Mouse (Mus musculus) T-helper 17 cell (primary cell): ENCODE measurements at regions not wholly inside any gene's neighbourhood (a gene's known extent, or its start where the extent isn't known, plus 50 kb on each side); places are given as distances from the start of the nearest gene placed in this dataset.

Experiments used
- in situ Hi-C, 2 experiments: fragments of 300-600 bp; cut with MboI, MseI; formaldehyde crosslinking; loops; 1 replicate in 1 of 2; 2 replicates in 1 of 2; pipeline ENCODE4 v1.15.1; 2025; ENCODE audit warnings: high pct_unique_total_duplicates in 2 of 2

- in situ Hi-C loops, result no loop called here
Observed at GRCm38 (mm10) chr6:81564295-81564694, 359.2 kb upstream of the Gcfc2 start.

GRCm38 (mm10) chr6:81586441-81587117 lies 336.9 kb upstream of the Gcfc2 start:
- in situ Hi-C loops, result no loop called here

GRCm38 (mm10) chr6:81589727-81590126 lies 333.7 kb upstream of the Gcfc2 start:
- in situ Hi-C loops, result no loop called here

GRCm38 (mm10) chr6:81595926-81596325 lies 327.5 kb upstream of the Gcfc2 start:
- in situ Hi-C loops, result no loop called here

- in situ Hi-C loops, result loop anchor here in 1 of 2 experiments (25.0 kb wide), 1 partner anchor 1896 kb away; no protein-coding TSS in a partner anchor
Observed at GRCm38 (mm10) chr6:81608637-81609036, 314.8 kb upstream of the Gcfc2 start.

- in situ Hi-C loops, result loop anchor here in 1 of 2 experiments (25.0 kb wide), 1 partner anchor 1900 kb away; no protein-coding TSS in a partner anchor
Observed at GRCm38 (mm10) chr6:81611980-81612379, 311.5 kb upstream of the Gcfc2 start.

GRCm38 (mm10) chr6:81618018-81618417 lies 305.5 kb upstream of the Gcfc2 start:
- in situ Hi-C loops, result loop anchor here in 1 of 2 experiments (25.0 kb wide), 1 partner anchor 1906 kb away; no protein-coding TSS in a partner anchor

- in situ Hi-C loops, result loop anchor here in 1 of 2 experiments (25.0 kb wide), 1 partner anchor 1909 kb away; no protein-coding TSS in a partner anchor
Observed at GRCm38 (mm10) chr6:81621028-81621427, 302.4 kb upstream of the Gcfc2 start.

GRCm38 (mm10) chr6:81622714-81623113 lies 300.8 kb upstream of the Gcfc2 start:
- in situ Hi-C loops, result loop anchor here in 1 of 2 experiments (25.0 kb wide), 1 partner anchor 1910 kb away; no protein-coding TSS in a partner anchor

- in situ Hi-C loops, result no loop called here
Observed at GRCm38 (mm10) chr6:81625016-81625415, 298.5 kb upstream of the Gcfc2 start.

GRCm38 (mm10) chr6:81633586-81633985 lies 289.9 kb upstream of the Gcfc2 start:
- in situ Hi-C loops, result no loop called here

- in situ Hi-C loops, result no loop called here
Observed at GRCm38 (mm10) chr6:81647615-81648375, 275.7 kb upstream of the Gcfc2 start.

GRCm38 (mm10) chr6:81651856-81652255 lies 271.6 kb upstream of the Gcfc2 start:
- in situ Hi-C loops, result no loop called here

GRCm38 (mm10) chr6:81655205-81655604 lies 268.3 kb upstream of the Gcfc2 start:
- in situ Hi-C loops, result no loop called here

GRCm38 (mm10) chr6:81660478-81661395 lies 262.7 kb upstream of the Gcfc2 start:
- in situ Hi-C loops, result no loop called here

GRCm38 (mm10) chr6:81668944-81669343 lies 254.5 kb upstream of the Gcfc2 start:
- in situ Hi-C loops, result no loop called here

- in situ Hi-C loops, result no loop called here
Observed at GRCm38 (mm10) chr6:81673316-81673715, 250.2 kb upstream of the Gcfc2 start.

- in situ Hi-C loops, result no loop called here
Observed at GRCm38 (mm10) chr6:81697284-81697683, 226.2 kb upstream of the Gcfc2 start.

GRCm38 (mm10) chr6:81698173-81698572 lies 225.3 kb upstream of the Gcfc2 start:
- in situ Hi-C loops, result no loop called here

- in situ Hi-C loops, result no loop called here
Observed at GRCm38 (mm10) chr6:81714867-81715266, 208.6 kb upstream of the Gcfc2 start.

GRCm38 (mm10) chr6:81716371-81716770 lies 207.1 kb upstream of the Gcfc2 start:
- in situ Hi-C loops, result no loop called here
